Mouse (Mus musculus) forebrain, embryonic 11.5 days (tissue): ENCODE data around the gene Kctd6. TPM values are rescaled to one million over a fixed set of nuclear protein-coding genes. Genes with fewer than 3 reads are reported as not detected.
A peak's percentile ranks its signal among the peaks of the same experiment; 100 is the strongest.

Experiments used
- ATAC-seq: fragments of 200-750 bp; cut with Nextera tagmentation; replicated peaks from 2 replicates; pipeline ENCODE4 v1.8.0; 2017; ENCODE audit warnings: moderate TSS enrichment; ENCODE audit not compliant: low FRiP score
- DNase-seq: peaks from one replicate; pipeline ENCODE4 v3.0.0-alpha.2; 2017; ENCODE audit warnings: low spot score
- H3K27ac ChIP-seq: fragments of 300-500 bp; sonication (generic); 2 replicates; pipeline ENCODE4 v1.5.1; 2014; ENCODE audit warnings: low read depth, low read length
- H3K27me3 ChIP-seq: fragments of 300-500 bp; sonication (generic); 2 replicates; pipeline ENCODE4 v1.6.1; 2014; ENCODE audit warnings: mild to moderate bottlenecking, low read length, mixed read lengths; ENCODE audit not compliant: control insufficient read depth, insufficient read depth
- H3K36me3 ChIP-seq: fragments of 300-500 bp; sonication (generic); 2 replicates; pipeline ENCODE4 v1.6.1; 2014; ENCODE audit warnings: mild to moderate bottlenecking, low read length, moderate library complexity, mixed read lengths; ENCODE audit not compliant: control insufficient read depth, insufficient read depth
- H3K4me1 ChIP-seq: fragments of 300-500 bp; sonication (generic); replicated peaks from 2 replicates; pipeline ENCODE4 v1.6.1; 2014; ENCODE audit warnings: low read length, mixed read lengths; ENCODE audit not compliant: control insufficient read depth, insufficient read depth
- H3K4me2 ChIP-seq: fragments of 300-500 bp; sonication (generic); 2 replicates; pipeline ENCODE4 v1.6.1; 2014; ENCODE audit warnings: low read depth, mild to moderate bottlenecking, low read length, moderate library complexity, mixed read lengths; ENCODE audit not compliant: severe bottlenecking
- H3K4me3 ChIP-seq: fragments of 300-500 bp; sonication (generic); 2 replicates; pipeline ENCODE4 v1.5.1; 2014; ENCODE audit warnings: low read depth, low read length
- H3K9ac ChIP-seq: fragments of 300-500 bp; sonication (generic); 2 replicates; pipeline ENCODE4 v1.6.1; 2014; ENCODE audit warnings: low read length
- H3K9me3 ChIP-seq: fragments of 300-500 bp; sonication (generic); 2 replicates; pipeline ENCODE4 v1.6.1; 2016; ENCODE audit warnings: low read length, mixed read lengths; ENCODE audit not compliant: control insufficient read depth
- WGBS: fragments of 180-500 bp; shearing (Covaris S2); extraction: QIAGEN DNeasy Blood & Tissue Kit; methylation state at CpG from one replicate; pipeline ENCODE4 v1.1.7; 2014; 5-methylcytosine and 5-hydroxymethylcytosine counted together
- polyA plus RNA-seq: library from polyadenylated mRNA; unstranded; fragments of >200 nt; fragmentation: Nextera tagmentation; extraction: Ambion mirVana; gene quantifications from 2 replicates; pipeline ENCODE4 v1.2.1, GENCODE M21; 2014

The Kctd6 gene
- polyA plus RNA-seq, 1 experiment from 2014 or later: 14.3 TPM

DNA sequence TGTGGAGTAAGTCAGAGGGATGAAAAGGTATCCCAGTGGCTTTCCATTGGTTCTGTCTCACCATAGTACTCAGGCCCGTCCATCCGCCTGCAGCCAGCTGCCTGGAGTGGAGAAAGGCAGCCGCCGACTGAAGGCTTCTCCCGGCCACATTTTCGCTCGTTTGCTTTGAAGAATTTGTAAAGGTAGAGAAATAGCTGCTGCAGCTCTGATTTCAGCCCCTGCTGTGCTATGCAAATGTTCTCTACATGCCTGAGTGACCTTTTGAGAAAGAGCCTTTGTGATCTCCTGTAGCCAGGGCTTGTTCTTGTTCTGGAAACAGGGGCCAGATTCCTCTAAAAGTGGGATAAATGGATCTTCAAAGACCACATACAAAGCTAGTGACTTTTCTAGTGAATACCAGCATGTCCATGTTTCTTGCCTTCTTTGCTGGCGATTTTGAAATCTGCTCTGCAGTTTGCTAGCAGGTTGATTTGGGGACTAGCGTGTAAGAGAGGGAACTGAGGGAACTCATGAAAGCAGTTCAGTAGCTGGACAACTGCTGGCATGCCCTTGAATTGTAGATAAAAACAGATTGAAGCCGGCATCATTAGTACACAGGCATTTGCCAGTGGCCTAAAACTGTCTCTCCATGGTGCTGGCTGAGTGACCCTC, 4.9 kb downstream of the Kctd6 start:
- Histone ChIP-seq H3K36me3 (peaks cover 5% of the 10 kb centered on the region), H3K4me3 (no peak overlapping the region), H3K4me1 (peaks cover 2% of the 10 kb centered on the region; the same call in 1 of the 2 replicates), H3K27me3 (peaks cover 6% of the 10 kb centered on the region; the same call in 1 of the 2 replicates), H3K27ac (peak overlapping the region; percentile 68), H3K4me2 (peak overlapping the region; percentile 29; the same call in 1 of the 2 replicates), H3K9ac (no peak overlapping the region), H3K9me3 (no peaks in the 10 kb centered on the region)
- ATAC-seq (peak; percentile 22; the same call in 1 of the 2 replicates), DNase-seq (peak; percentile 73)
- 5% methylated on average over 10 of the region's 10 CpGs for WGBS

DNA sequence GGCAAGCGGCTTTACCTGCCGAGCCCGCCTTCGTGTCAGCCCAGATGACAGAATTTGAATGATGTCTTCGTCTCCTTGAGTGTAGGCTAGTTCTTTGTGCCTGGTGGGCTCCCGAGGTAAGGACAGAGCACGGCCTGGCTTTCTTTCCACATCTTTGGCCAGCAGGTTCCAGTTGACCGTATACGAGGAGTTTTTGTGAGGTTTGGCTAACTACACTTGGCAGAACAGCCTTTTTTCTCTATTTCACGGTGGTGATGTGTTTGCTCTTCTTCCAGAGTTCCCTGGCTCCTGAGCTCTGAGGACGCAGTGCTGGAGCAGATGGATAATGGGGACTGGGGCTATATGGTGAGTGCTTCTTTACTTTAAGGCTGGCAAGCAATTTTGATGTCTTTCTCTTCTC, 5.9 kb downstream of the Kctd6 start:
- no peak overlapping the region for H3K27ac ChIP-seq
- H3K9ac ChIP-seq: no peak overlapping the region
- peaks cover 5% of the 10 kb centered on the region for H3K36me3 ChIP-seq
- H3K4me2 ChIP-seq: no peak overlapping the region
- no peak for DNase-seq
- H3K4me3 ChIP-seq: no peak overlapping the region
- WGBS: 51% methylated on average over 11 of the region's 11 CpGs
- no peak for ATAC-seq
- peaks cover 6% of the 10 kb centered on the region; the same call in 1 of the 2 replicates for H3K27me3 ChIP-seq
- no peaks in the 10 kb centered on the region for H3K9me3 ChIP-seq
- peaks cover 2% of the 10 kb centered on the region; the same call in 1 of the 2 replicates for H3K4me1 ChIP-seq

DNA sequence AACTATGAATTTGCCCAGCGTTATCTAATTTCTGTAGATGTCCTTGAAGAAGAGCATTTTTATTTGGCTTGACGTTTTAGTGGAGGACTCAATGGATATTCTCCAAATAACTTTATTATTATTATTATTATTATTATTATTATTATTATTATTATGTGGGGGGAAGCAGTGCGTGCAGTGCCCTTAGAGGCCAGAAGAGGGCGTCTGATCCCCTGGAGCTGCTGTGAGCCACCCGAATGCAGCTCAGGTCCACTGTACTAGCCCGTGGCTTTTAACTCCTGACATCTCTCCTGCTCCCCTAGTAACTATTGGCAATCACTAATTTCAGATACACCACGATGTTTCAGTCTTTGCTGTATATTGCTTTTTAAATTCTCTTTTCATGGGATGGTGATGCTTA, 6.4 kb downstream of the Kctd6 start:
- peaks cover 6% of the 10 kb centered on the region; the same call in 1 of the 2 replicates for H3K27me3 ChIP-seq
- H3K4me3 ChIP-seq: no peak overlapping the region
- no peak overlapping the region for H3K27ac ChIP-seq
- no peak overlapping the region for H3K4me2 ChIP-seq
- ATAC-seq: no peak
- DNase-seq: no peak
- no peaks in the 10 kb centered on the region for H3K9me3 ChIP-seq
- H3K9ac ChIP-seq: no peak overlapping the region
- 59% methylated on average over 7 of the region's 7 CpGs for WGBS
- H3K4me1 ChIP-seq: no peaks in the 10 kb centered on the region; the same call in 1 of the 2 replicates
- H3K36me3 ChIP-seq: peaks cover 5% of the 10 kb centered on the region

DNA sequence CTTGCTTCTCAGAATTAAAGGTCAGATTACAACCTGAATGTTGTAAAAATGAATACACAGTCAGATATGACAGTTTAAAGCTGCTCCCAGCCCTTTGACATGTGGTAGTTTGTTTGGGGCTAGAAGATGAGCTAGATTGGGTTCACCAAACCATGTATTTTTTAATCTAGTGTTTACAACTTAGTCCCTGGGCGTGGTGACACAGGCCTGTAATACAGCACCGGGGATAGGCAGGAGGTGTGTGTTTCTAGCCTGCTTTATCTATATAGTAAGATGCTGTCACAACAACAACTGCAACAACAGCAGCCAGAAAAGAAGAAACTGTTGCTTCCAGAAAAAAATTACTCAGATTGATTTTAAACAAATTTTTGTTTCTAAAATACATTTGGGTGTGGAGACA, 7.0 kb downstream of the Kctd6 start:
- Histone ChIP-seq H3K9ac (no peak overlapping the region), H3K4me3 (no peak overlapping the region), H3K4me1 (no peaks in the 10 kb centered on the region; the same call in 1 of the 2 replicates), H3K9me3 (no peaks in the 10 kb centered on the region), H3K27ac (no peak overlapping the region), H3K36me3 (peaks cover 5% of the 10 kb centered on the region), H3K27me3 (peaks cover 5% of the 10 kb centered on the region; the same call in 1 of the 2 replicates), H3K4me2 (no peak overlapping the region)
- no peak for DNase-seq
- no peak for ATAC-seq
- WGBS: 93% methylated on average over 2 of the region's 2 CpGs

DNA sequence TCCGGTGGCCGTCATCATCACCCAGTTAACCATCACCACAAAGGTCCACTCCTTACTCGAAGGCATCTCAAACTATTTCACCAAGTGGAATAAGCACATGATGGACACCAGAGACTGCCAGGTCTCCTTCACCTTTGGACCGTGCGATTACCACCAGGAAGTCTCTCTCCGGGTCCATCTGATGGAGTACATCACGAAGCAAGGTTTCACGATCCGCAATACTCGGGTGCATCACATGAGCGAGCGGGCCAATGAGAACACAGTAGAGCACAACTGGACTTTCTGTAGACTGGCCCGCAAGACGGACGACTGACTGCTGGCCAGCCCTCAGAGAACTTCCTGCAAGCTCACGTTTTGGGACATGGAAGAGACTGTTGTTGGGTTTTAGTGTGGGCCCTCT, 8.6 kb downstream of the Kctd6 start:
- H3K9ac ChIP-seq: no peak overlapping the region
- H3K9me3 ChIP-seq: no peaks in the 10 kb centered on the region
- no peaks in the 10 kb centered on the region for H3K27me3 ChIP-seq
- no peak overlapping the region for H3K27ac ChIP-seq
- no peak overlapping the region for H3K4me2 ChIP-seq
- no peaks in the 10 kb centered on the region; the same call in 1 of the 2 replicates for H3K4me1 ChIP-seq
- ATAC-seq: no peak
- WGBS: 95% methylated on average over 16 of the region's 16 CpGs
- peaks cover 5% of the 10 kb centered on the region for H3K36me3 ChIP-seq
- H3K4me3 ChIP-seq: no peak overlapping the region
- DNase-seq: no peak

DNA sequence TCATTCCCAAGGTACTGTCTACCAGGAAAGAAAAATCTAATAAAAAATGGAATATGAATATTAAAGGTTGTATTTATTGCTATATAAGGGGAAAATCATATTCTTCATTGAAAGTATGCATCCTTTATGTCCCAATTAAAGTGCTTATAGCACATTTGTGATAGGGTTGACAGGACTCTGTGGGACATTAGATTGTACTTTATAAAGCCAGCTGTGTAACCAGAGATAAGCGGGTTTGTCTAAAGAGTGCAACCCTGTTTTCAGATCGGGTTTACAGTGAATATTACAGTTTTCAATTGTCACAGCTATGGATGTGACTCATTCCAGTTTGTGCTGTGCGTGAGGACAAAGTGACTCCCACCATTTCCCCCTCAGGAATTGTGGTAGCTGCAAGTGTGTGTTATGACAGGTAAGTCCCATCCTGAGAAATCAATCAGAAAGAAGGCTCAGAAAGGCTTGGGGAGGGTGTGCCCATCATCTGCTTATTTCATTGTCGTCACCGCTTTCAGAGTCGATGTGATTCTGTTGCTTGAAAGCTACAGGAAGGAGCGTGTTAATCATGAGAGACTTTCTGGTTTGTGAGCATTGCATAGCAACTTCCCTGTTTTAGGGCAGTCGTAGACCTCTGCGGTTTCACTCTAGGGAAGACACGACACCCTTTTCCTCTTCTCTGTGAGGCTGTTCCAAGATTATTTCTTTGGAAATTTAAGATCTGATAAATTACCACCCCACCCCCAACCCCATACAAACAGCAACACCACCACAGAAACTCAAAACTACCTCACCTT, 9.8 kb downstream of the Kctd6 start:
- no peak overlapping the region for H3K27ac ChIP-seq
- no peak overlapping the region for H3K9ac ChIP-seq
- no peak overlapping the region for H3K4me2 ChIP-seq
- 94% methylated on average over 10 of the region's 10 CpGs for WGBS
- no peak overlapping the region for H3K4me3 ChIP-seq
- H3K4me1 ChIP-seq: no peaks in the 10 kb centered on the region; the same call in 1 of the 2 replicates
- peaks cover 5% of the 10 kb centered on the region for H3K36me3 ChIP-seq
- H3K27me3 ChIP-seq: no peaks in the 10 kb centered on the region
- H3K9me3 ChIP-seq: no peaks in the 10 kb centered on the region
- ATAC-seq (no peak), DNase-seq (no peak)

DNA sequence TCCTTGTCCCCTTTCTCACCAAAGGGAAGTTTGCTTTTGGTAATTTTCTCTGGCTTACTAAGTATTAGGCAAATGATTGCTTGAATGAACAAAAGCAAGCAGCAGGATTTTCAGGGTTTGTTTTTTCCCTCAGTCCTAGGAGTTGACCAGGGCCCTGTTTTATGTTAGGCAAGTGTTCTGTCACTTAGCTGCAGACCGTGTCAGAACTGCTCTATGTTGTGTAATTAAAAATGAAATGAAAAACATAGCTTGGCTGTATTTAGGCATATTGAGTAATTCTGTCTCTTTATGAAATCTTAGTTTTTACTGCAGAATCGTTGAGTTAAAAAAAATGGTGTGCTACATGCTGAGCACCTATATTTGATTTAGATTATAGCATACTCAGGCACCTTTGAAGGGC, 10.9 kb downstream of the Kctd6 start:
- Histone ChIP-seq H3K36me3 (peaks cover 5% of the 10 kb centered on the region), H3K4me1 (no peaks in the 10 kb centered on the region; the same call in 1 of the 2 replicates), H3K27me3 (no peaks in the 10 kb centered on the region), H3K27ac (no peak overlapping the region), H3K9me3 (no peaks in the 10 kb centered on the region), H3K4me3 (no peak overlapping the region), H3K9ac (no peak overlapping the region), H3K4me2 (no peak overlapping the region)
- DNase-seq: no peak
- no peak for ATAC-seq
- 86% methylated on average over 2 of the region's 2 CpGs for WGBS

DNA sequence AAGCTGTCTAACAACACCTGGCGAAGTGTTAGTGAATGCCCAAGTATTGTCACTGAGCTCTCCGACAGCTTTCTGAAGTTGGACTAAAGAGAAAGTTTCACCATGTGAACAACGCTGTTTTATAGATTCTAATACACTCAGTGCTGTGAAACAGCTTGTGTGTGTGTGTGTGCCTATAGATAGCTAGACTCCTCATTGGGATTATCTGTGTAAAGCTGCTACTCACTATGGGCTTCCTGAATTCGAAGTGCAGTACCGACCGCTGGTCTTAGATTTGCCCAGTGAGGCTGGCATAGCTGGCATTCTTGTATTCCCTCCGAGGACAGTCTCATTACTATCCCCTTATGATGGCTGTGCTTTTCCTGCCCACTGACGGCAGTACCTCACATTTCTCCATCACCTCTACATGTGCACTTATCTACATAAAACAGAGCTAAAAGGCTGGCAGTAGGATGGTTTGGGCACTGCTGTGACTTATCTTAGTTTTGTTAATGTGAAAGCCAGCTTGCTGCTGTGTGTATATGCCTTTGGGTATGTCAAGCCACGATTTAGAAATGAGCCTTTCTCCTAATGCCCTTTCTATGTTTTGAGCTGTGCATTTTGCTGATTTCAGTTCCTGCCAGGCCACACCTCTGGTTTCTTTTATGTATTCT, 15.6 kb downstream of the Kctd6 start:
- Histone ChIP-seq H3K4me1 (no peaks in the 10 kb centered on the region), H3K9me3 (no peaks in the 10 kb centered on the region), H3K9ac (no peak overlapping the region), H3K27ac (no peak overlapping the region), H3K4me2 (no peak overlapping the region), H3K27me3 (no peaks in the 10 kb centered on the region), H3K36me3 (no peaks in the 10 kb centered on the region), H3K4me3 (no peak overlapping the region)
- DNase-seq (no peak), ATAC-seq (no peak)
- WGBS: 85% methylated on average over 9 of the region's 9 CpGs
